In genomic region chr5:39423720-39424119, GRCm38 (mm10) we compare ENCODE assay signal across 15 mouse cellular contexts.
"Had no signal": no experiment of that assay in that cellular context is flagged by ENCODE, and none has a peak within 500 bp of the region (broad histone marks: within the 10 kb centered on the region; RNA-seq: fewer than 3 reads in every experiment).

No protein-coding gene starts in this region.

- H3K9ac ChIP-seq: neural tube, embryonic 12.5 days; neural tube, embryonic 13.5 days; stomach, embryonic 15.5 days had no signal

- H3K4me3 ChIP-seq: neural tube, embryonic 12.5 days; neural tube, embryonic 13.5 days; stomach, embryonic 15.5 days had no signal

- H3K9me3 ChIP-seq: neural tube, embryonic 12.5 days; neural tube, embryonic 13.5 days; stomach, embryonic 15.5 days had no signal

- DNase-seq: right cerebral cortex, adult 18-20 months; right cerebral cortex, postnatal 14 days; right cerebral cortex, postnatal 25 days; right cerebral cortex, postnatal 4 days; spleen, adult 18-20 months; thymus, adult 18-20 months; thymus, adult 2 months; thymus, postnatal 14 days; thymus, postnatal 25 days; thymus, postnatal 36 days; thymus, postnatal 4 days had no signal

- H3K27ac ChIP-seq: neural tube, embryonic 12.5 days; neural tube, embryonic 13.5 days; stomach, embryonic 15.5 days; stomach, postnatal 0 days had no signal

- H3K27me3 ChIP-seq: neural tube, embryonic 12.5 days; neural tube, embryonic 13.5 days; stomach, embryonic 15.5 days had no signal

- H3K4me2 ChIP-seq: neural tube, embryonic 12.5 days; neural tube, embryonic 13.5 days; stomach, embryonic 15.5 days had no signal

- H3K36me3 ChIP-seq: neural tube, embryonic 12.5 days; neural tube, embryonic 13.5 days; stomach, embryonic 15.5 days had no signal

- H3K4me1 ChIP-seq: neural tube, embryonic 12.5 days; stomach, embryonic 15.5 days had no signal
